Mouse (Mus musculus): ENCODE measurements at regions not wholly inside any gene's neighbourhood (a gene's known extent, or its start where the extent isn't known, plus 50 kb on each side); places are given as distances from the start of the nearest gene placed in this dataset. TPM values are rescaled to one million over a fixed set of nuclear protein-coding genes. Genes with fewer than 3 reads are reported as not detected.

- Histone ChIP-seq H3K4me2 (no peak overlapping the region), H3K36me3 (ENCODE audit: control insufficient read depth, insufficient read depth, low read length) (no peaks in the 10 kb centered on the region), H3K9ac (ENCODE audit: low read depth, low read length) (no peak overlapping the region), H3K9me3 (replicated peaks; ENCODE audit: control insufficient read depth, low read length) (no peaks in the 10 kb centered on the region), H3K4me1 (ENCODE audit: control insufficient read depth, insufficient read depth, low read length) (no peaks in the 10 kb centered on the region; the same call in 1 of the 2 replicates), H3K27ac (ENCODE audit: low read depth, low read length) (no peak overlapping the region), H3K4me3 (ENCODE audit: low read depth, low read length) (no peak overlapping the region), H3K27me3 (ENCODE audit: control insufficient read depth, insufficient read depth, low read length) (no peaks in the 10 kb centered on the region)
- ATAC-seq (replicated peaks; ENCODE audit: insufficient number of reproducible peaks, low FRiP score, low TSS enrichment) = no peak
- 66% methylated on average over 10 of the region's 10 CpGs for WGBS (ENCODE audit: insufficient replicate concordance)
Measured at GRCm38 (mm10) chr13:70902727-70903126, 61.1 kb upstream of the Adamts16 start.

- Histone ChIP-seq H3K36me3 (ENCODE audit: control insufficient read depth, insufficient read depth, low read length) (no peaks in the 10 kb centered on the region), H3K4me3 (ENCODE audit: low read depth, low read length) (no peak overlapping the region), H3K27me3 (ENCODE audit: control insufficient read depth, insufficient read depth, low read length) (no peaks in the 10 kb centered on the region), H3K4me1 (ENCODE audit: control insufficient read depth, insufficient read depth, low read length) (no peaks in the 10 kb centered on the region), H3K9ac (ENCODE audit: low read depth, low read length) (no peak overlapping the region), H3K27ac (ENCODE audit: low read depth, low read length) (no peak overlapping the region), H3K4me2 (no peak overlapping the region), H3K9me3 (replicated peaks; ENCODE audit: control insufficient read depth, low read length) (no peaks in the 10 kb centered on the region)
- WGBS (ENCODE audit: insufficient replicate concordance) = 76% methylated on average over 5 of the region's 5 CpGs
- no peak for ATAC-seq (replicated peaks; ENCODE audit: insufficient number of reproducible peaks, low FRiP score, low TSS enrichment)
Measured at GRCm38 (mm10) chr13:70891634-70892033, 50.0 kb upstream of the Adamts16 start.

Small RNA genes lying in the stretch of these regions (microRNA-seq; reads per million reads assigned to microRNA genes)
- not detected for gene Mir466f-4 (ENCODE audit: borderline number of aligned reads)
